Mouse (Mus musculus): Measurements from ENCODE around the gene Scgb1b2.

The Scgb1b2 gene

DNA sequence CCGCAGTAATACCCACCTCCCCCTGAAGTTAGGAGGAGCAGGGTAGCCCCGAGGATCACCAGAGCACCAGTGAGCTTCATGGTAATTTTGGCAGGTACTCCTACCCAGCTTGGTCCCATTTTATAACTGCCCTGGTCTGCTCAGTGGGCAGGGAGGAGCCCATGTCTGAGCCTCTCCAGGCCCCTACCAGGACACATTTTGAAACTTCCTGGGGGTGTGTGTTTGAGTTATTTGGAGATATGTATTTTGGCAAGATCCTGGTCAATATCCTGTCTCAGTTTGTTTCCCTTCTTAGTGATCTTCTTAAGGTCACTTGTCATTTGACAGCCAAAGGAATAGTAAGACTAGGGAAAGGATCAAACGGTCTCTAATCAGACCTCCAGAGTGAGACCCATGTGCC, at the start of gene Scgb1b2:
Gene Scgb1b2, minus strand, starts transcription at position 101 of the 400 bp plus-strand sequence.
- no peak for DNase-seq (ENCODE audit: low read depth, low spot score)

- DNase-seq (ENCODE audit: low read depth, low spot score): no peak
Observed at GRCm38 (mm10) chr7:31290208-31290607, 1.4 kb downstream of the Scgb1b2 start, which contains the start of gene Scgb2b2. Gene Scgb2b2, plus strand, starts transcription at chr7:31290508.
